Mouse (Mus musculus) embryonic fibroblast, embryonic 13.5 days (primary cell): ENCODE measurements around the gene Atf2. TPM values are rescaled to one million over a fixed set of nuclear protein-coding genes. Genes with fewer than 3 reads are reported as not detected.
A peak's percentile ranks its signal among the peaks of the same experiment; 100 is the strongest.
"Not testable (repeated sequence)": the region's sequence is repeated elsewhere in the genome, so short reads cannot be mapped to it uniquely, and the experiment has no call there.

Experiments used
- H3K27ac ChIP-seq: 2 replicates; pipeline ENCODE4 v1.5.1; 2012; ENCODE audit warnings: low read length, control low read depth, inconsistent platforms; ENCODE audit not compliant: insufficient read depth
- H3K4me1 ChIP-seq: 2 replicates; pipeline ENCODE4 v1.6.1; 2011; ENCODE audit warnings: low read length; ENCODE audit not compliant: control insufficient read depth, insufficient read depth
- H3K4me3 ChIP-seq: 2 replicates; pipeline ENCODE4 v1.5.1; 2011; ENCODE audit warnings: mild to moderate bottlenecking, control low read depth, low read length; ENCODE audit not compliant: insufficient read depth
- CTCF ChIP-seq: IDR thresholded peaks from 2 replicates; pipeline ENCODE4 v1.5.1; 2011; ENCODE audit warnings: mild to moderate bottlenecking, control low read depth, low read length, moderate library complexity, borderline replicate concordance; ENCODE audit not compliant: insufficient read depth
- POLR2A ChIP-seq: IDR thresholded peaks from 2 replicates; pipeline ENCODE4 v1.6.1; 2011; ENCODE audit warnings: low read depth, mild to moderate bottlenecking, control low read depth, low read length, moderate library complexity
- polyA plus RNA-seq: library from polyadenylated mRNA; stranded (reverse); fragments of >200 nt; gene quantifications from 2 replicates; pipeline ENCODE4 v1.2.4, GENCODE M21; 2011; ENCODE audit warnings: low read depth; ENCODE audit not compliant: missing spikeins, insufficient read length

Atf2 gene
- polyA plus RNA-seq, 1 experiment: 77.2 TPM

GRCm38 (mm10) chr2:73911175-73911700 lies 18.8 kb upstream of the Atf2 start, which contains the start of gene Atp5g3:
Atp5g3 (minus strand) TSS chr2:73911326.
- Histone ChIP-seq H3K4me3 (peak within 1 kb of the TSS; percentile 93), H3K27ac (peak within 1 kb of the TSS; percentile 41), H3K4me1 (no peaks in the 10 kb centered on the region)
- TF ChIP-seq CTCF (no peak), POLR2A (peak; percentile 89)

DNA sequence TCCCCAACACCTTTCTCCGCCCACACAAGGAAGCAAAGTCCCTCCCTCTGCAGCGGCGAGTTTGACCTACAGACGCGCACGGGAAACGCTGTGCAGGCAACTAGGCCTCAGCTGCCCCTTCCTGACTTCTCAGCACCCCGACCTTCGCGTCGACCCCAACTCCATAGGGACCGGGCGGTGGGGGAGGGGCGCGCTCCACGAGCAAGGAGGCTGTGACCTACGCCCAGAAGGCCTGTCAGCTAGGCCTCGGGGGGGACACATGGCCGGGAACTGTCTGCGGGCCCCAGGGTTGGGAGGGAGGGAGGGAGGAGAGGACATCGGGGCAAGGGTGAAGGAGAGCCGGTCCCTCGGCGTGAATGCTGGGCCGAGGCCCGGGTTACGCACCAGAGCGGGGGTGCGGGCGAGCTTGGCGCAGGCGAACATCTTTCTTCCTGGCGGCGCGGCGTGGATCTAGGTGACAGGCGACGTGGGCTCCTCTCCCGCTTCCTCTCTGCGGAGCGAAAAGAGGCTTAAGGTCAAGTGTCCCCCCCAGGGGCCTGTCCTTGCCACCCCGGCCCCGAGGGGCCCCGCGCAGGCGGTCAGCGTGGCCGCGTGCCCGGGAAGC lies 18.2 kb upstream of the Atf2 start:
- no peaks in the 10 kb centered on the region for H3K4me1 ChIP-seq
- H3K27ac ChIP-seq: peak overlapping the region; percentile 21; the same call in 1 of the 2 replicates
- TF ChIP-seq CTCF: no peak
- TF ChIP-seq POLR2A: peak; percentile 63
- H3K4me3 ChIP-seq: peak overlapping the region; percentile 93

DNA sequence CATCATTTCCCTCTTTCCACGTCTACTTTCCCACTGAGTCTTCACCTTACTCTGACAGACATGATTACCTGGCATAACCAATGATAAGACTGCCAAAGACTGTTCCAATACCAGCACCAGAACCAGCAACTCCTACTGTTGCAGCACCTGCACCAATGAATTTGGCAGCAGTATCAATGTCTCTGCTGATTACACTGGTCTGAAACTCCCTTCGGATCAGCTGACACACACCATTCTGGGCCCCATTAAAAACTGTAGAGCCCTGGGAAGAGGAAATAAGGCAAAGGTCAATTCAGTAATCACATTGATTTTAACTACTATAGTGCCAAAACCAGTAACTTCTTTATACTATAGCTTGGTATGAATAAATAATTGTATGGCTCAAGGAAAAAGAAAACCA lies 16.7 kb upstream of the Atf2 start:
- TF ChIP-seq POLR2A (no peak), CTCF (no peak)
- Histone ChIP-seq H3K27ac (no peak overlapping the region), H3K4me3 (no peak overlapping the region), H3K4me1 (no peaks in the 10 kb centered on the region)

DNA sequence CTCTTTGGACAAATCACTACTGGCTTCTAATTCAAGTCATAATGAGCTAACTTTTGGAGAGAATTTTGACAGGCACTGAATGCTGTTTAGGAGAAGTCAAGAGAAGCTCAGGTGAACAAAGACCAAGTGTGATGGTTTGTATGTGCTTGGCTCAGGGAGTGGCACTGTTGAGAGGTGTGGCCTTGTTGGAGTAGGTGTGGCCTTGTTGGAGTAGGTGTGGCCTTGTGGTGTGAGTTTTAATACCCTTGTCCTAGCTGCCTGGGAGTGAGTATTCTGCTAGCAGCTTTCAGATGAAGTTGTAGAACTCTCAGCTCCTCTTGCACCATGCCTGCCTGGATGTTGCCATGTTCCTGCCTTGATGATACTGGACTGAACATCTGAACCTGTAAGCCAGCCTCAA lies 12.2 kb upstream of the Atf2 start:
- not testable (repeated sequence) for H3K4me1 ChIP-seq, H3K27ac ChIP-seq, H3K4me3 ChIP-seq

DNA sequence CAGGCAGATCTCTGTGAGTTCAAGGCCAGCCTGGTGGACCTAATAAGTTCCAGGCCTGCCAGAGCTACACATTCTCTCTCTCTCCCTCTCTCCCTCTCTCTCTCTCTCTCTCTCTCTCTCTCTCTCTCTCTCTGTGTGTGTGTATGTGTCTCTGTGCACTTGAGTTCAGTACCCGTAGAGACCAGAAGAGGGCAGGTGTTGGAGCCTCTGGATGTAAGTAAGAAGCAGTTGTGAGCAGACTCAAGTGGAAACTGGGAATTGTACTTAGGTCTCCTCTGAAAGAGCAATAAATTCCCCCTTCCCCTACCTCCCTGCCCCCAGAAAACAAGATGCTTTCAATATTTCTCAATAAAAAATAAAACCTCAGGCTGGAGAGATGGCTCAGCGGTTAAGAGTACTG lies 11.1 kb upstream of the Atf2 start:
- no peaks in the 10 kb centered on the region for H3K4me1 ChIP-seq
- TF ChIP-seq CTCF: no peak
- TF ChIP-seq POLR2A: no peak

GRCm38 (mm10) chr2:73902328-73902727 lies 9.9 kb upstream of the Atf2 start:
- H3K27ac ChIP-seq, H3K4me1 ChIP-seq, H3K4me3 ChIP-seq: not testable (repeated sequence)

More for the DNA sequence above, 11.1 kb upstream of the Atf2 start:
- Histone ChIP-seq H3K4me3 (no peak overlapping the region), H3K27ac (no peak overlapping the region)

DNA sequence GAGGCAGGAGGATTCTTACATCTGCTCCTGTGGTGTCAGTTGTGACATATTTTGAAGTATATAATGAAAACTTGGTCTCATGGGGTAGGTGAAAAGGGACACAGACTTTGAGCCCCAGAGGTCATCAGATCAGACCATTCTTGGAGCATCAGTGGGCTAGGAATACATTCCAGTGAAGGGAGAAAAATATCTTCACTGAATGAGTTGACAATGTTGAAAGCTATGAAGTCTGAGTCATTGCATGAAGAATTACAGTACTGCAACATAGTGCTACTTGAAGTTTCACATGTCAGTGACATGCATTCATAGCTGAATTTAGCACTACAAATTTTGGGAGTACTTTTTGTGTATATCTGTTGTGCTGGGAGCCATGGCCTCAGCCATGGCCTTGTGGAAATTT lies 8.7 kb upstream of the Atf2 start:
- peak overlapping the region; percentile 25; the same call in 1 of the 2 replicates for H3K27ac ChIP-seq

GRCm38 (mm10) chr2:73900364-73900763 lies 7.9 kb upstream of the Atf2 start:
- Histone ChIP-seq H3K27ac (no peak overlapping the region), H3K4me3 (no peak overlapping the region), H3K4me1 (no peaks in the 10 kb centered on the region)
- TF ChIP-seq POLR2A (no peak), CTCF (no peak)

More for the DNA sequence above, 8.7 kb upstream of the Atf2 start:
- no peak overlapping the region for H3K4me3 ChIP-seq
- H3K4me1 ChIP-seq: no peaks in the 10 kb centered on the region
- TF ChIP-seq POLR2A: no peak
- TF ChIP-seq CTCF: no peak

DNA sequence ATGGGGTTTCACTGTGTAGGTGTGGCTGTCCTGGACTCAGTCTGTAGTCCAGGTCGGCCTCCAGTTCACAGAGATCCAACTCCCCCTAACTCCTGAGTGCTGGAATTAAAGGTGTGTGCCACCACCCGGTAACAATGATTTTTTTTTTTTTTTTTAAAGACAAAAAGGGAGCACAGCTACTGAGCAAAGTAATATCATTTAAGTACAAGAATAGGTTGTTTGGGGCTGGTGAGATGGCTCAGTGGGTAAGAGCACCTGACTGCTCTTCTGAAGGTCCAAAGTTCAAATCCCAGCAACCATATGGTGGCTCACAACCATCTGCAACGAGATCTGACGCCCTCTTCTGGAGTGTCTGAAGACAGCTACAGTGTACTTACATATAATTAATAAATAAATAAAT lies 4.5 kb upstream of the Atf2 start:
- not testable (repeated sequence) for H3K4me3 ChIP-seq, H3K27ac ChIP-seq, H3K4me1 ChIP-seq

DNA sequence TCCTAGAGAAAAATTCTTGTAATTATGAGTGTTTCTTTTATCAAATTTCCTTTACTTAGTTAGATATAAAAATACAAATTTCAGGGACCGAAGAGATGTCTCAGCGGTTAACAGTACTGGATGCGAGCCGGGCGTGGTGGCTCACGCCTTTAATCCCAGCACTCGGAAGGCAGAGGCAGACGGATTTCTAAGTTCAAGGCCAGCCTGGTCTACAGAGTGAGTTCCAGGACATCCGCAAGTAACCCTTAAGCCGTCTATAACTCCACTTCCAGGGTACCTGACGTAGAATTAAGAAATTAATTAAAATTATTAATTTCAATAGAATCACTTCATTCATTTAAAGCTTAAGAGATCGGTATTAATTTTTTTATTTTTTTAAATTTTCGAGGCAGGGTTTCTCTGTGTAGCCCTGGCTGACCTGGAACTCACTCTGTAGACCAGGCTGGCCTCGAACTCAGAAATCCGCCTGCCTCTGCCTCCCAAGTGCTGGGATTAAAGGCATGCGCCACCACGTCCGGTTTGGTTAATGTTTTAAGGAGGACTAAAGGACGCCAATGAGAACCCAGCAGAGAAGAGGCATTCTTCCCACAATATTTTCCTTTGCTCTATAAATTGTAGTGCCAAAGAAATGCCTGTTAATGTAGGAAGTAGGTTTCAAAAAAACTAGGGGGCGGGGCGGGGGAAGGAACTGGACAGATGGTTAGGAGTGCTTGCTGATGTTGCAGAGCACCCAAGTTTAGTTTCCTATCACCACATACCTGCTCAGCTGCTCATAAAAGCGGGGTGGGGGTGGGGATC lies 1.2 kb upstream of the Atf2 start:
- Histone ChIP-seq H3K4me3 (peak overlapping the region; percentile 84), H3K27ac (no peak overlapping the region), H3K4me1 (no peaks in the 10 kb centered on the region)
- TF ChIP-seq POLR2A: no peak
- TF ChIP-seq CTCF: no peak
